Mouse (Mus musculus) stomach, postnatal 0 days (tissue): ENCODE results near the gene 4921511C20Rik. TPM values are rescaled to one million over a fixed set of nuclear protein-coding genes. Genes with fewer than 3 reads are reported as not detected.

ENCODE experiments used
- ATAC-seq: fragments of 200-750 bp; cut with Nextera tagmentation; 2 replicates; pipeline ENCODE4 v1.8.0; 2017; ENCODE audit not compliant: low FRiP score, low TSS enrichment
- DNase-seq: peaks from one replicate; pipeline ENCODE4 v3.0.0-alpha.2; 2016; ENCODE audit warnings: low spot score
- H3K27ac ChIP-seq: fragments of 300-500 bp; sonication (generic); replicated peaks from 2 replicates; pipeline ENCODE4 v1.5.1; 2014; ENCODE audit warnings: mild to moderate bottlenecking, control low read depth
- H3K27me3 ChIP-seq: fragments of 300-500 bp; sonication (generic); 2 replicates; pipeline ENCODE4 v1.6.1; 2014; ENCODE audit warnings: low read length; ENCODE audit not compliant: control insufficient read depth, insufficient read depth
- H3K36me3 ChIP-seq: fragments of 300-500 bp; sonication (generic); 2 replicates; pipeline ENCODE4 v1.6.1; 2014; ENCODE audit warnings: low read length, mixed read lengths; ENCODE audit not compliant: control insufficient read depth, insufficient read depth
- H3K4me1 ChIP-seq: fragments of 300-500 bp; sonication (generic); replicated peaks from 2 replicates; pipeline ENCODE4 v1.6.1; 2014; ENCODE audit warnings: antibody characterized with exemption; ENCODE audit not compliant: control insufficient read depth, insufficient read depth
- H3K4me2 ChIP-seq: fragments of 300-500 bp; sonication (generic); replicated peaks from 2 replicates; pipeline ENCODE4 v1.6.1; 2014; ENCODE audit warnings: low read depth, mild to moderate bottlenecking, control low read depth, moderate library complexity
- H3K4me3 ChIP-seq: fragments of 300-500 bp; sonication (generic); 2 replicates; pipeline ENCODE4 v1.5.1; 2014; ENCODE audit warnings: low read depth, low read length, control low read depth
- H3K9ac ChIP-seq: fragments of 300-500 bp; sonication (generic); 2 replicates; pipeline ENCODE4 v1.6.1; 2014; ENCODE audit warnings: mild to moderate bottlenecking, low read length, control low read depth, mixed read lengths
- H3K9me3 ChIP-seq: fragments of 300-500 bp; sonication (generic); 2 replicates; pipeline ENCODE4 v1.6.1; 2016; ENCODE audit warnings: low read length; ENCODE audit not compliant: control insufficient read depth
- CTCF ChIP-seq: IDR thresholded peaks from 2 replicates; pipeline ENCODE4 v1.5.1; 2016; ENCODE audit warnings: antibody characterized with exemption, low read depth, mild to moderate bottlenecking, moderate library complexity
- EP300 ChIP-seq: optimal IDR thresholded peaks from 2 replicates; pipeline ENCODE3; 2016; ENCODE audit warnings: antibody characterized with exemption
- WGBS: fragments of 180-500 bp; shearing (Covaris S2); extraction: QIAGEN DNeasy Blood & Tissue Kit; methylation state at CpG from one replicate; pipeline ENCODE4 v1.1.7; 2014; 5-methylcytosine and 5-hydroxymethylcytosine counted together
- polyA plus RNA-seq: library from polyadenylated mRNA; unstranded; fragments of >200 nt; fragmentation: Nextera tagmentation; extraction: Ambion mirVana; gene quantifications from 2 replicates; pipeline ENCODE4 v1.2.1, GENCODE M21; 2015

4921511C20Rik gene
- polyA plus RNA-seq = not detected in 2 replicates

- no peaks in the 10 kb centered on the region for H3K4me1 ChIP-seq
- no peak for TF ChIP-seq CTCF
- TF ChIP-seq EP300 = no peak
- ATAC-seq (no peak), DNase-seq (no peak)
- no peaks in the 10 kb centered on the region for H3K27me3 ChIP-seq
- no peak within 1 kb of the TSS for H3K4me2 ChIP-seq
- no peaks in the 10 kb centered on the region for H3K9me3 ChIP-seq
- WGBS = 77% methylated on average over 2 of the region's 2 CpGs
- H3K4me3 ChIP-seq = no peak within 1 kb of the TSS
- H3K27ac ChIP-seq = no peak within 1 kb of the TSS
- H3K36me3 ChIP-seq = no peaks in the 10 kb centered on the region
- no peak within 1 kb of the TSS for H3K9ac ChIP-seq
Observed at GRCm38 (mm10) chrX:127393993-127394392, at the start of gene 4921511C20Rik. Gene 4921511C20Rik, plus strand, starts transcription at chrX:127394293.
